Mouse (Mus musculus): ENCODE data around the gene Slc35g2. TPM values are rescaled to one million over a fixed set of nuclear protein-coding genes. Genes with fewer than 3 reads are reported as not detected.
A peak's percentile ranks its signal among the peaks of the same experiment; 100 is the strongest.

The Slc35g2 gene
- total RNA-seq, 1 experiment = 2.1 TPM

GRCm38 (mm10) chr9:100582883-100583575 is 12.1 kb upstream of the Slc35g2 start:
- in situ Hi-C loops (cut with MboI; ENCODE audit: low sequenced_read_pairs in 2 of 2, unreplicated experiment in 2 of 2) = no loop called here
- H3K4me3 ChIP-seq (ENCODE audit: insufficient read depth in 1 of 2, low read depth in 1 of 2, low read length in 2 of 2, poor library complexity in 1 of 2, severe bottlenecking in 1 of 2) = no peak overlapping the region
- no peak overlapping the region for H3K9ac ChIP-seq (ENCODE audit: insufficient read depth, low read depth, low read length, poor library complexity, severe bottlenecking)
- H3K36me3 ChIP-seq (ENCODE audit: control insufficient read depth, insufficient read depth, low read length, poor library complexity, severe bottlenecking) = no peaks in the 10 kb centered on the region
- no peaks in the 10 kb centered on the region for H3K9me3 ChIP-seq (ENCODE audit: control insufficient read depth, insufficient read depth, low read depth, low read length)
- TF ChIP-seq MAFK (IDR thresholded peaks at IDR 0.05; ENCODE audit: insufficient read depth, low read depth, low read length) (no peak), HCFC1 (IDR thresholded peaks at IDR 0.05; ENCODE audit: borderline replicate concordance, insufficient read depth, low read length) (no peak), CHD2 (IDR thresholded peaks at IDR 0.05; ENCODE audit: low read depth, low read length) (no peak), ZNF384 (IDR thresholded peaks at IDR 0.05; ENCODE audit: low read depth, low read length) (no peak), ZC3H11A (IDR thresholded peaks at IDR 0.05; ENCODE audit: borderline replicate concordance, low read depth, low read length) (no peak)
- no peak overlapping the region for H3K27ac ChIP-seq (ENCODE audit: insufficient read depth, low read depth, low read length, poor library complexity, severe bottlenecking)
- peaks cover 6 to 8% of the 10 kb centered on the region in 2 experiments; a peak in 3 of 4 replicates for H3K4me1 ChIP-seq (ENCODE audit: control insufficient read depth in 2 of 2, insufficient read depth in 2 of 2, low read length in 2 of 2, poor library complexity in 1 of 2)
- no peak for DNase-seq (ENCODE audit: low read depth, low spot score)

- Histone ChIP-seq H3K9me3 (ENCODE audit: control insufficient read depth, insufficient read depth, low read depth, low read length) (no peaks in the 10 kb centered on the region), H3K4me3 (ENCODE audit: insufficient read depth in 1 of 2, low read depth in 1 of 2, low read length in 2 of 2, poor library complexity in 1 of 2, severe bottlenecking in 1 of 2) (no peak overlapping the region), H3K27ac (ENCODE audit: insufficient read depth, low read depth, low read length, poor library complexity, severe bottlenecking) (no peak overlapping the region), H3K36me3 (ENCODE audit: control insufficient read depth, insufficient read depth, low read length, poor library complexity, severe bottlenecking) (no peaks in the 10 kb centered on the region), H3K9ac (ENCODE audit: insufficient read depth, low read depth, low read length, poor library complexity, severe bottlenecking) (no peak overlapping the region), H3K4me1 (ENCODE audit: control insufficient read depth in 2 of 2, insufficient read depth in 2 of 2, low read length in 2 of 2, poor library complexity in 1 of 2) (peaks cover 6 to 8% of the 10 kb centered on the region in 2 experiments; a peak in 3 of 4 replicates)
- TF ChIP-seq ZC3H11A (IDR thresholded peaks at IDR 0.05; ENCODE audit: borderline replicate concordance, low read depth, low read length) = no peak
- TF ChIP-seq ZNF384 (IDR thresholded peaks at IDR 0.05; ENCODE audit: low read depth, low read length) = no peak
- TF ChIP-seq HCFC1 (IDR thresholded peaks at IDR 0.05; ENCODE audit: borderline replicate concordance, insufficient read depth, low read length) = no peak
- in situ Hi-C loops (cut with MboI; ENCODE audit: low sequenced_read_pairs in 2 of 2, unreplicated experiment in 2 of 2) = no loop called here
- peak; percentile 41 for DNase-seq (ENCODE audit: low read depth, low spot score)
Observed at GRCm38 (mm10) chr9:100581543-100582492, 10.9 kb upstream of the Slc35g2 start.

- no peaks in the 10 kb centered on the region for H3K9me3 ChIP-seq (ENCODE audit: control insufficient read depth, insufficient read depth, low read depth, low read length)
- H3K4me3 ChIP-seq (ENCODE audit: insufficient read depth in 1 of 2, low read depth in 1 of 2, low read length in 2 of 2, poor library complexity in 1 of 2, severe bottlenecking in 1 of 2) = no peak overlapping the region
- H3K4me1 ChIP-seq (ENCODE audit: control insufficient read depth in 2 of 2, insufficient read depth in 2 of 2, low read length in 2 of 2, poor library complexity in 1 of 2) = peaks cover 6 to 8% of the 10 kb centered on the region in 2 experiments; a peak in 3 of 4 replicates
- H3K9ac ChIP-seq (ENCODE audit: insufficient read depth, low read depth, low read length, poor library complexity, severe bottlenecking) = no peak overlapping the region
- H3K27ac ChIP-seq (ENCODE audit: insufficient read depth, low read depth, low read length, poor library complexity, severe bottlenecking) = no peak overlapping the region
- peak; percentile 44 for DNase-seq (ENCODE audit: low read depth, low spot score)
- TF ChIP-seq MAFK (IDR thresholded peaks at IDR 0.05; ENCODE audit: insufficient read depth, low read depth, low read length) = no peak
- no peak for TF ChIP-seq CHD2 (IDR thresholded peaks at IDR 0.05; ENCODE audit: low read depth, low read length)
- H3K36me3 ChIP-seq (ENCODE audit: control insufficient read depth, insufficient read depth, low read length, poor library complexity, severe bottlenecking) = no peaks in the 10 kb centered on the region
- in situ Hi-C loops (cut with MboI; ENCODE audit: low sequenced_read_pairs in 2 of 2, unreplicated experiment in 2 of 2) = no loop called here
Observed at GRCm38 (mm10) chr9:100580196-100580740, 9.4 kb upstream of the Slc35g2 start.

GRCm38 (mm10) chr9:100573942-100574341 is 3.1 kb upstream of the Slc35g2 start:
- no peak overlapping the region for H3K4me3 ChIP-seq (ENCODE audit: insufficient read depth in 1 of 2, low read depth in 1 of 2, low read length in 2 of 2, poor library complexity in 1 of 2, severe bottlenecking in 1 of 2)
- in situ Hi-C loops (cut with MboI; ENCODE audit: low sequenced_read_pairs in 2 of 2, unreplicated experiment in 2 of 2) = no loop called here
- H3K9me3 ChIP-seq (ENCODE audit: control insufficient read depth, insufficient read depth, low read depth, low read length) = no peaks in the 10 kb centered on the region
- H3K36me3 ChIP-seq (ENCODE audit: control insufficient read depth, insufficient read depth, low read length, poor library complexity, severe bottlenecking) = no peaks in the 10 kb centered on the region
- TF ChIP-seq ZNF384 (IDR thresholded peaks at IDR 0.05; ENCODE audit: low read depth, low read length) (no peak), MAFK (IDR thresholded peaks at IDR 0.05; ENCODE audit: insufficient read depth, low read depth, low read length) (no peak)
- H3K9ac ChIP-seq (ENCODE audit: insufficient read depth, low read depth, low read length, poor library complexity, severe bottlenecking) = no peak overlapping the region
- H3K4me1 ChIP-seq (ENCODE audit: control insufficient read depth in 2 of 2, insufficient read depth in 2 of 2, low read length in 2 of 2, poor library complexity in 1 of 2) = 0 out of 4 replicates have a peak, but pooled peaks cover 0 to 2% of the 10 kb centered on the region in 2 experiments
- H3K27ac ChIP-seq (ENCODE audit: insufficient read depth, low read depth, low read length, poor library complexity, severe bottlenecking) = no peak overlapping the region
- no peak for DNase-seq (ENCODE audit: low read depth, low spot score)

All from ES-E14 (cell line).